Mouse (Mus musculus): ENCODE data around the gene Hivep3.

DNA sequence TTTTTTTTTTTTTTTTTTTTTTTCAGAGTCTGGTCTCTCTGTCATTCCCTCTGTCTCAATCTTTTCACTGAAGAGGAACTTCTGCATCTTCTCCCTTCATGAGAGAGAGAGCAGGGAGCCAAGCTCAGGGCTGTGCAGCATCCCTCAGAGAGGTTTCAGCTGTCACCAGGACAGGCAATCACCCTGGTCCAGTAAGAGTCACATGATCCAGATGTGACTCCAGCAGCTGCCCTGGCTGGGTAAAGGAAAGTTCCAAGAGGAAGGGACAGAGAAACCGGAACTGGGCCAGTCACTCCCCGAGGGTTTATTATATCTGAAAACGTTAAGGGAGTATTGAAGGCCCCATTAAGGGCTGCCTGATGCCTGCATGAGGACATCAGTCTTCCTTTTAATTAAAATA lies 25.8 kb upstream of the Hivep3 start:
- TF ChIP-seq POLR2A (IDR thresholded peaks at IDR 0.05; ENCODE audit: borderline replicate concordance, extremely low read depth, low read depth, low read length) (no peak), CTCF (IDR thresholded peaks at IDR 0.05; ENCODE audit: insufficient read depth, low read length) (no peak)

All from lung, adult 2 months (tissue).